Mouse (Mus musculus) skeletal muscle tissue, adult 2 months (tissue): Measurements from ENCODE around the gene Phf13.

Experiments used
- DNase-seq: peaks from one replicate; pipeline ENCODE4 v3.0.0-alpha.2; 2012; ENCODE audit warnings: low read depth, low spot score

Gene Phf13

DNA sequence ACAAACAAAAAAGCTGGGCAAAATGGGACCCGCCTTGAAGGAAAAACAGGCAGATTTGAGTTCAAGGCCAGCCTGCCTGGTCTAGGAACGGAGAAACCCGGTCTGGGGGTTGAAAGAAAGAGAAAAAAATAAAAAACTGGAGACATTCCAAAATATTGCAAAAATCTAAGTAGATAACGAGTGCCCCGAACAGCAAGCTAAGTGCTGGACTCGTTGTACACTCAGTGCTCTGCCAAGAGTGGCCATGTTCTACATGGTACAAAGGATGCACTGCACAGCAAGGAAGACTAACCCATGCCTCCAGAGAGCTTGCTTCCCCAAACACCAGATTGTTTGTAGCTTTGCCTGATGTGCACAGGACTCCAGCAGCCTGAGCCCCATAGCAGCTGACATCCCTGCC lies 3.0 kb downstream of the Phf13 start:
- no peak for DNase-seq

DNA sequence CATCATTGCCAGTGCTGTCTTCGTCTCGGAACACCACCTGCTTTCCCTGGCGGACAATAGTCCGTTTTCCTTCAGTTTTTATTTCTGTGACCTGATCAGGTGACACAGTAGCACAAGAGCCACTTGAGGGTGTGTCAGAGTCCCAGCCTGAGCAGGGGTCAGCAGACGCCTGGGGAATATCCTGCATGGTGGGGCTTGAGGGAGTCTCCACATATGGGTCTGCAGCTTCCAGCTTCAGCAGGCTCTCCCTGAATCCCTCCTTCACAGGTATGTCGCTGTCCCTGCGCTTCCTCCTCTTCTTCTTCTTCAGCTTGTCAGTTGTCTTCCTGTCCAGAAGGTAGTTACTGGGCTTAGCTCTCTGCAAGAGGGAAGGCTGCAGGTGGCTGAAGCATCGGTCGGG lies 4.0 kb downstream of the Phf13 start:
- DNase-seq: no peak

DNA sequence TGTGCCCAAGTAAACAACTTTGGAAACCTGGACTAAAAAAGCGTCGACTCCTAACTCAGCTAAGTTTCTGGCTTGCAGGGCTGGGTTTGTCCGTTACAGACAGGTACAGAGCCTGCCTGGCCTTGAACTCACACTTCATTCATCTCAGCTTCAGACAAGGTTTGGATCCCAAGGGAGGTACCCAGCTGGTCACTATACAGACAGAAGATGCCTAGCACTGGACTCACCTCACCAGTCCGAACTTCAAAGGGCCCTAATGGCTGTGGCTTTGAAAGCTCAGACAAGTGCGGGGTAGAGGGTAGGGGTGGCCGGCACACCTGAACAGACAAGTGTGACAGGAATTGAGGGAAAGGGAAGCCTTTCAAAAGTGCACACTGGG lies 7.0 kb downstream of the Phf13 start:
- DNase-seq: no peak

DNA sequence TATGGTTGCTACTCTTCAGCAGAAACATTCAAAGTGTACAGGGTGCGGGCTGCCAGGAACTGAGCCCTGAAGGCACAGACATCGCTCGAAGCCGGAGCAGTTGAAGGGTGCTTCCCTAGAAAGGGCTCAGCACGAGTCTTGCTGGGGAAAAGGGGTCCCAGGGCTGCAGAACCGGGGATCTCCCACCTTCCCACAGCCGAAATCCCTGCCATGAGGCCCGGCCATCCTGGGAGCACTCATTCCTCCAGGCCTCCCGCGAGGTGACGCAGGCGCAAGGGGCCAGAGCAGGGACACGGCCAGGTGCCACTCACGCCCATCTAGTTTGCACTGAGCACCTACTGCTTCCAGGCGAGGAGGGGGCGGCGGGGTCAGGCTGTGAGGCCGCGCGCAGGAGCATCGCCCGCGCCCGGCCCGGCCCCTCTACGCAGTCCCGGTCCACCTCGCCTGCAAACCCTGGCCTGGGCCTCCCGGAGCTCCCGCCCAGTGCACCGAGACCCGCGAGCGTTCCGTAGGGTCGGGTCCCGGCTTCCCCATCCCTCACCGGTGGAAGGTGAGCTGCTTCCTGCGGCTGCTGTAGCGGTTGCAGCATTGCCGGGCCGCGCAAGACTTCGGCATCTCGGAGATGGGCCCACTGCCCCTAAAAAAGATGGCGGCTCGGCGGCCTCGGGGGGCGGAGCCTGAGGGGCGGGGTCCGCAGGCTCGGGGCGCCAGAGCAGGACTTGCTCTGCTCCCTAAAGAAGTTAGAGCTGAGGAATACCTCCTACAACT lies 7.5 kb downstream of the Phf13 start, which contains the start of gene Thap3:
TSS of gene Thap3 (minus strand) at position 656 of the 768 bp plus-strand sequence.
- DNase-seq: no peak

DNA sequence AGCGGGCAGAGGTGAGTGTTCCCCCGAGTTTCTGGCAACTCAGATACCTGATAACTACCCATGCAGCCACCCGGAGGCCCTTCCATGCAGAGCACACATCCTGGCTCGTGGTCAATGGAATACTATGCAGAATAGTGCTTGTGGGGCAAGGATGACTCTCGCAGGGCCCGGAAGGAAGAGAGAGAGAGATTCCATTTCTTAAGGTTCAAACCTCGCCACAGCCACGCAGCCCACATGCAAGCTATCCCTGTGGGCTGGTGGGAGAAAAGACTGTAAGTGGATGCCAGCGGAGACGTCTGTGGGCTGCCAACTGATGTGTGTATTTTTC lies 8.1 kb downstream of the Phf13 start:
- DNase-seq: no peak

DNA sequence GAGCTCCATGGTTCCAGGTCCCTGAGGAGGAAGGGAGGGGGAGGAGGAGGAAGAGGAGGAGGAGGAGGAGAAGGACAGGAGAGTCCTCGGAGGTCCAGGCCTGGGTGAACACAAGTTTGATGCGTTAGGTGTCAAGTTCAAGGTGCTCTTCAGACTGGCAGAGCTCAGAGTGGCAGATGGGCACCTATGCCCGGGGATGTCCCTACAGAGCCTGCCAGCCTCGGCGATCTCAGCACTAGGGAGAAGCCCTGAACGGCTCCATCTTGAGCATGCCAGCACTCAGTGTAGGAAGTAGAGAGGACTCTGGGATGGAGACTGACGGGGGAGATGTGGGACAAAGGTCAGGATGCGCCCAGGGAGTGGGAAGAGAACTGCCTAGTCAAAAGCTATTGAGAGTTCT lies 9.4 kb downstream of the Phf13 start:
- DNase-seq: no peak

DNA sequence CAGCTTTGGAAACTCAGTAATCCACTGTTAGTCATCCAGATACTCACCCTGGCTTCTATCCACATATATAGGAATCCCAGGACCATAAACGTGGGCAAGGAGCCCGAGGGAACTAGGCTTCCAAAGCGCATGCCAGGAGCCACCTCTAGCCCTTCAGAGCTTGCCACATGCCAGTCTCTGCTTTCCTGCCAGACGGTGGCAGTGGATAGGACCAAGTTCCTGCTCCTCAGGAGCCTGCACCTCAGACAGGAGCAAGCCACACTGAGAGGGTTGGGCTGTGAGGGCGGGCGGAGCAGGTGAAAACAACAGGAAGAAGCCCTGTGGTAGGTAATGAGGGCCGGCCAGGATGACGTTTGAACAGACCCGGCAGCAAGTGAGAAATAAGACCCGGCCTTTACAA lies 10.2 kb downstream of the Phf13 start:
- no peak for DNase-seq

DNA sequence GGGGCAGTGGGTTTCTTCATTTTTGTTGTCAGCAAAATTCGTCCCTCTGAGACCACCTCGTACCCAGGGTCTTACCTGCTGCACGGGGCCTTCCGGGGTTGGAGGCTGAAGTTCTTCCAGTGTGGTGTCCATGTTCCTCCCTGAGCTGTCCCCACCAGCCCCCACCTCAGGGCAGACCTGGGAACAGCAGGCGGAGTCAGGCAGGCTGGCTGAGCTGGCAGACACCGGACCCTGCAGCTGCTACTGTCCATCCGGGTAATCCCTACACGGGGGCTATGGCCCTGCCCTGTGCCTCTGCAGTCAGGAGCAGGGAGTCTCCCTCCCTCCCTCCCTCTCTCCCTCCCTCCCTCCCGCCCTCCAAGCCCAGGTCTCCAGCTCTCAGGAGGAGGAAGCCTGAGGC lies 12.5 kb downstream of the Phf13 start:
- DNase-seq: peak; percentile 95

DNA sequence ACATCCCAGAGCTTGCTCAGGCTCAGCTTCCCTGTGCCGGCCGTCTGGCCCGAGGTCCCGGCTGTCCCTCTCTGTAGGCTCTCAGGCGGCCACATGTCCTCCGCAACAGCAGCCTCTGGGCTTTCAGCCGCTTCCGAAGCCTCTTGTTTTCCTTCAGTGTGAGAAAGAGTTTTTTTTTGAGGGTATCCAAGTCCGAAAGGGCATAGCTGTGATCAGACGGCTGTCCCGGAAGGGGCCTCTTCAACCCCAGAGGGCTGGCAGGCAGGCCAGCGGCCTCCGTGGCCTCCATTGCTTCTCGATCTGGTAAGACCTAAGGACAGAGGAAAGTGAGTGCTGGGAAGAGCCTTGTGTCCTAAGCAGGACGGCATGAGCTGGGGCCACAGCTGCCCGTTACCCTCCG lies 13.0 kb downstream of the Phf13 start:
- DNase-seq: no peak

DNA sequence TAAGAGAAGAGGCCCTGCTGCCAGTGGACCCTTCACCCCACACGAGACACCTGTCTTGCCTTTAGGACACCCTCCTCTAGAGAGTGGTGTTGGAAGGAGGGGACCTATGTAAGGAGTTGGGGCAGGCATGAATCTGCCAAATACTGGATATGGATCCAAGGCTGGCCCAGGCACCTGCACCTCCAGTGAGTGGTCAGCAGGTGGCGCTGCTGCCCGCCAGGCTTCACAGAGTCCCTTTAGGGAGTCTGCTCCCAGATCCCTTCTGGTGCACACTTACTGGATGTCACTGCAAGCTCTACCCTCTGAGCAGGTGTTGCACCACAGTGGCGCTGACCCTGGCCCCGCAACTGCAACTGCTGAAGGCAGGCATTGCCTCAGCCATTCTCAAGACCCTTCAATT lies 14.7 kb downstream of the Phf13 start:
- DNase-seq: peak; percentile 84

DNA sequence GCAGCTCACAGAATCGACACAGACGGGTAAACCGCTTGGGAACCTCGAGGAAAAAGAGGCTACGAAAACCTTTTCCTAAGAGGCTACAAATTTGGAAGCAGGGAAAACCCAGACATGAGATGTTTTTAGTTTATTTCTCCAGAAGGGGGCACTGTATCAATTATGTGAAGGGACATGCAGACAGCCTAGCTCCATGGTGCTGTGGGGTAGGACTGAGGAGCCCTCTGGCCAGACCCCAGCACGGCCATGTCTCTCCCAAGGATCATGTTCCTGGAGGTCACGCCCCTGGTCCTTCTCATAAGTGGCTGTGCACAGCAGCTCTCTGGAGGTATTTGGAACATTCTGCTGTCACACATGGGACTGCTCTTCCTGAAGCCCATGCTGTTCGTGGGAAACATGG lies 15.4 kb downstream of the Phf13 start:
- DNase-seq: peak; percentile 60

DNA sequence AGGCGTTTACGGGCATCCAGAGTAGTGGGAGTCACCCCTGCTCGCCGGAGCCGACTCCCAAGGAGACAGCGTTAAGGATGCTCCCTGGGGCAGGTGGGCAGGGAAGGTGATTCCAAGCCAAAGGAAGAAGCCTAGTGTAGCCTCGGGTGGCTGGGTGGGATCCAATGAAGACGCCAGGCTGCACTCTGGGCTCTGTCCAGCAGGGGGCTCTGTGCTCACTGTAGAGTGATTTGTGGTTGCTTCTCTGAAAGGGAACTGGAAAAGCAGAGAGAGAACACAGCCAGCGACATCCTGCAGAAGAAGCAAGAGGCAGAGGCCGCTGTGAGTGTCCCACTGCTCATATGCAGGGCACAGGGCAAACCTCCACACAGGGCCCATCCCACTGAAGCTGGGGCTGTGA lies 18.3 kb downstream of the Phf13 start:
- peak; percentile 61 for DNase-seq

DNA sequence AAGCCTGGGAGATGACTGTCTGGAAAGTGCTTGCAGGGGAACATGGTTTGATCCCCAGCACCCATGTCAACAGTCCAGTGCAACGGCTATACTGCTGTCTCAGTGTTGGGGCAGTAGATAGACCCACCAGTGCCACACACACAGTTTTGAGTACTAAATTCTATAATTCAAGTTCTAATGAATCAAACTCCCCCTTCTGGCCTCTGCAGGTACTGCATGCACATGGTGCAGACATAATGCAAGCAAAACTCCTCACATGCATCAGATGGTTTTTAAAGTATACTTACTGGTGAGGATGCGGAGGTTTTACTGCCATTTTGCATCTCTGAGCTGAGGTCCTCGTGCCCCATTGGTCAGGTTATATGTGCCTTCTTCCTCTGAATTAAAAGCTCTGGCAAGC lies 20.6 kb downstream of the Phf13 start:
- DNase-seq: no peak

DNA sequence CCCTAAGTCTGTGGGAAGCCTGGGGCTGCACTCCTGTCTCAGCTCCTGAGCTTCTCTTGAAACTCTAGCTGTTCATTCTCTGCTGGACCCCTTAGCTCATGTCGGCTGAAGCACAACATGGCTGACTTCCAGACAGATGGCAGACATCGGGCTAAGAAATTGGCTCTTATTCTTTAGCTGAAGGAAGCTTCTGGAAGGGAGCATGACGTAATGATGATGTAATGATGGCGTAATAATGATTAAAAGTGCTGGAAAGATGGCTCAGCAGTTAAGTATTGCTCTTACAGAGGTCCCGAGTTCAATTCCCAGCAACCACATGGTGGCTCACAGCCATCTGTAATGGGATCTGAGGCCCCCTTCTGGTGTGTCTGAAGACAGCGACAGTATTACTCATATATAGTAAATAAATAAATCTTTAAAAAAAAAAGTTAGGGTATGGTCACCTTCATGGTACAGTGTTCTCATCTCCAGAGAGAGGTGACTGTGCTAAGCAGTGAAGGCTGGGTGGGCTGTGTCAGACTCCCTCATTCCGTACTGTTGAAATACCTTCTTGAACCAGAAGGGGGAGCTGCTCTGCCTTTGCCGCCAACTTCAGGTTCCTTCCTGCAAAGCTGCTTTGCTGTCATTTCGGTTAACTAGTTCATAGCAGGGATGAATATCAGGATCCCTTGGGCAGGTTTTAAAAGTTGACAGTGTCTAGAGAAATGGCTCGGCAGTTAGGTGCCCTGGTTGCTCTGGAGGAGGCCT lies 23.7 kb downstream of the Phf13 start:
- no peak for DNase-seq

DNA sequence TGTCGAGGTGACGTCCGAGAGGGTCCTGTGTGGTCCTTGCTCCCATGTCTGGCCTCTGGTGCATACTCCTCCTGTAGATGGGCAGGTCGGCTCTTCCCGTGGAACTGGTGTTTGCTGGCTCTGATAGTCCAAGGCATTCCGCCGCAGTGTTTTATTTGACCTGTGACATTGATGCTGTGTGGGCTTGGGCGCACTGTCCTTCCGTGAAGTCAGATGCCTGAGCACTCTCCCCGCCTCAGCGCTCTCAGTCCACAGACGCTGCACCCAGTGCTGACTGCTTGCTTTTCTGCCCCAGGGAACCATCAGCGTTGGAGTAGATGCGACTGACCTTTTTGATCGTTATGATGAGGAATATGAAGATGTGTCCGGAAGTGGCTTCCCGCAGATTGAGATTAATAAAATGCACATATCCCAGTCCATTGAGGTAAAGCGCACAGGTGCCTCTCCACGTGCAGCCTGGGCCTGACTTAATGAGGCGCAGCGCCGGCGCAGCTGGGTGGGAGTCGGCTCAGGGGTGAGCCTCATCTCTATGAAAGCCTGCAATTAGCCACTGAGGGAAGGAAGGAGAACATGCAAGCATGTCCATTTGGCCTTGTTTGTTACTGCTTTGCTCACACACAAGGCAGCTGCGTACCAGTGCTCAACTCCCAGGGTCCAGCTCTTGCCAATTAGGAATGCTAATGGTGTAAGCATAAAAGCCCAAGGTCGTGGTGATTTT lies 27.7 kb downstream of the Phf13 start:
- DNase-seq: no peak

DNA sequence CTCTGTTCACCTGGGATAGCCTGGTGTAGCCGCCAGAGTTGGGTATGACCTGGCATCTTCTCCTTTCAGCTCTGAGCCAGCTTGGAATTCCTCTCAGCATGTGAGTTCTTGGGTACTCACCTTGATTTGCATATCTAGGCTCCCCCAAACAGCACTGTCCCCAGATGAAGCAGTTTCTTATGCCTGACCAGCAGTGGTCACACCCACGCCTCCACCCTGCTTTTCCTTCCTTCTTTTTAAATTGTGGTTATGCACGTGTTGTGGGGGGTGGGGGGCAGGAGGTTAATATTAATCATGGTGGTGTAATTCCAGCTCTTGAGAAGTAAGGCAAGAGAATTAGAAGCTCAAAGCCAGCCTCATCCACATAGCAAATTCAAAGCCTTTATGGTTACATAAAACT lies 33.2 kb downstream of the Phf13 start:
- DNase-seq: no peak

DNA sequence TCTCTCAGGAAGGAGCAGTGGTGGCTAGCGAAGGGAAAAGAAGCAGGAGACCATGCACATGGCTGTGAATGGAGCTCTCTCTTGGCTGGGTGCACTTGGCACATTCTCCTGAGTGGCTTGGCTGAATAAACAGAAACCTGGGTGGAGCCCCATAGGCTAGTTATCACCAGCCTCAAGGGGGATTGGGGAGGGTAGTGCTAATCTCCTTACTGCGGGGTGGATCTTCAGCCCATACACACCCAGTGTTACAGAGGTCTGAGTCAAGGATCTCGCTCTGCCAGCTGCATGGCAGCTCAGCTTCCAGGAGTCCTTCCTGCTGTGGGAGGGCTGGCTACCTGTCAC lies 35.6 kb downstream of the Phf13 start:
- peak; percentile 25 for DNase-seq

DNA sequence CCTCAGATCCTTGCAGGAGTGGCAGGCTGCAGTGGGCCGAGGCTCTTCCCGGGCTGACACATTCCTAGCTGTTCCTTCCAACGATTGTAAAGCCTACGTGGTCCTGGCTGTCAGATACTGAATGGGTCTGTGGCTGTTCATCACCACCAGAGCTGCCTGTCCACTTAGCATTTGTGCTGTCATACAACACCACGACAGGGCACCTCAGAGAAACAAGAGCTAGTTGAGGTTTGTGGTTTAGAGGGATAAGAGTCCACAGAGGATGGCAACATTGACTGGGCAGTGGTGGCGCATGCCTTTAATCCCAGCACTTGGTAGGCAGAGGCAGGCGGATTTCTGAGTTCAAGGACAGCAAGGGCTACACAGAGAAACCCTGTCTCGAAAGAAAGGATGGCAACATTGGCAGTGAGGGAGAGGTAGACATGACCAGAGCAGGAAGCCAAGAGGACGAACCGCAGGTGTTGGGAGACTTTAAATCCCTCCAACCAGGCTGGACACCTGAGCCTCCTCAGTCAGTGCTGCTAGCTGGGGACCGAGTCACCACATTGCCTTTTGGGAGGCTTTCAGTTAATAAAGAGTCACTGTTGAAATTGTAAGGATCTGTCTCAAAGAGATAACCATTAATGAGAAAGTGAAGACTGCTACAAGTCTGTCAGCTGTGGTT lies 36.1 kb downstream of the Phf13 start:
- no peak for DNase-seq

DNA sequence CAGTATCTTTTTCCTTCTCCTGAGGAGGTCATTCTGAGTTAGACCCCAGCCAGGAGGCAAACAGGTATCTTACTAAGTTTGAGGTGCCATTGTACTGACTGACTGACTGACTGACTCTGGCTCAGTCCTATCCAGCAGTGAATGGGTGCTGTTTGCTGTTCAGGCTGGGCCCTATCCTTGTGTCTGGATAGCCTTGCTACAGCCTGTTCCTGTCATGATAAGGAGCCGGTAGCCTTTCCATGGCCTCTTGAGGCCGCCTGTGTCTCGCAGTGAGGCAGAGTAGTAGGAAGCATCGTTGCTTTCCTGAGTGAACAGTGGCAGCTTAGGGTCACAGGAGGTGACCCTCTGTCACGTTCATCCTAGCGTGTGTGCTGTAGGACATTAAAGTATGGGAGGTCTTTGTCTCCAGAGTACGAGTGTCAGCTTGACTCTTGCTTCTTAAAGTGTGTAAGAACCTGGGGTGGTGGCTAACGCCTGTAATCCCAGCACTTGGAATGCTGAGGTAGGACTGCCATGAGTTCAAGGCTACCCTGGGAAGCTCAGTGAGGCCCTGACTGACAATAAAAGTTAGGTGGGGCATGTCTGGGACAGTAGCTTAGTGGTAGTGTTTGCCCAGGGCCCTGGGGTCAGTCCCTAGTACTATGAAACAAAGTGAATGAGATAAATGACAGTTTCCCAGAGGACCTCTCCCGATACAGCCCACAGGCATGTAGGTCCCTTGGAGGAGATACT lies 38.3 kb downstream of the Phf13 start:
- no peak for DNase-seq

DNA sequence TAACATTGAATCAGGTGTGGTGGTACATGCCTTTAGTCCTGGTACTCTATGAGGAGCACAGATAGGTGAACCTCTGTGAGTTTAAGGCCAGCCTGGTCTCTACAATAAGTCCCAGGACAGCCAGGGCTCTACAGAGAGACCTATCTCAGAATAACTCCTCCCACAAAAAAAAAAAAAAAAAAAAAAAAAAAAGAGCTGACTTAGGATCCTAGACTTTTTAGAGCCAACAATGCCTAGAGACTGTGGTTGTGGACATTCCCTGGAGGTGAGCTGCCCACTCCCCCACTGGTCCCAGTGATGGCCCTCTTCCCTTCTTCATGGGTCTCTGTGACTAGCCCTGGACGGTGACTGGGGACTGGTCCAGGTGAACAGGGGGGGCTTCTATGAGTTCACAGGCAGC lies 40.3 kb downstream of the Phf13 start:
- no peak for DNase-seq

DNA sequence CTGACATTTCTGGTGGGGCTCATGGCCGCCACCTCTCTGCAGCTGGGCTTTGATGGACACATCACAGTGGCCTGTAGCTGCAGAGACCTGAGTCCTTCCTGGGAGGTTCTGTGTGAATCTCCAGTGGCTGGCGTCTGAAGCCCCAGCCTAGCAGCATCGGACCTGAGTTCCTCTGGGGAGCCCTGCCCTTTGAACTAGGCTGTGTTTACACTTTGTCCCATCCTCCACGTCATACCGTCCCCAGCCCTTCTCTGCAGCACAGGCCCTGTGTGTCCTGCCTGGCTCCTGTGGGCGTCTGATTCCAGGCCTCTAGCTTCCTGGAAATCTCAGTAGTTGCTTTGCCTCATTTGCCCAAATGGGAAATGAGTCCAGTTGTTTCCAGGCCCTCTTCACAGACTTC lies 42.8 kb downstream of the Phf13 start:
- no peak for DNase-seq
